In genomic region chr5:114721969-114722368, GRCm38 (mm10) we compare ENCODE assay signal across 15 mouse cellular contexts.
"Had no signal": no experiment of that assay in that cellular context is flagged by ENCODE, and none has a peak within 500 bp of the region (broad histone marks: within the 10 kb centered on the region; RNA-seq: fewer than 3 reads in every experiment).

No protein-coding gene starts in this region.

- H3K27ac ChIP-seq: layer of hippocampus, adult 2 months; liver, embryonic 13.5 days; midbrain, embryonic 10.5 days; midbrain, embryonic 13.5 days had no signal

- H3K4me2 ChIP-seq: liver, embryonic 13.5 days; midbrain, embryonic 13.5 days had no signal

- H3K27me3 ChIP-seq: liver, embryonic 13.5 days; megakaryocyte, embryonic 14.5 days; midbrain, embryonic 13.5 days had no signal

- H3K9ac ChIP-seq: liver, embryonic 13.5 days; midbrain, embryonic 13.5 days had no signal

- H3K4me3 ChIP-seq: layer of hippocampus, adult 2 months; liver, embryonic 13.5 days; megakaryocyte, embryonic 14.5 days; midbrain, embryonic 10.5 days; midbrain, embryonic 13.5 days had no signal

- H3K9me3 ChIP-seq: liver, embryonic 13.5 days; midbrain, embryonic 13.5 days had no signal

- ATAC-seq: intestine, postnatal 0 days; midbrain, embryonic 13.5 days; midbrain, embryonic 16.5 days had no signal

- H3K4me1 ChIP-seq: midbrain, embryonic 10.5 days; midbrain, embryonic 13.5 days had no signal

- DNase-seq: kidney, adult 9 months; kidney, postnatal 25 days; left cerebral cortex, postnatal 4 days; liver, embryonic 13.5 days; lung, adult 2 months; lung, postnatal 14 days; lung, postnatal 4 days; thymus, adult 18-20 months; thymus, postnatal 36 days had no signal
